Mouse (Mus musculus) gastrocnemius, adult 8-10 months (tissue): ENCODE results near the gene Nme4. TPM values are rescaled to one million over a fixed set of nuclear protein-coding genes. Genes with fewer than 3 reads are reported as not detected.

Experiments used
- DNase-seq, 2 experiments: peaks; one replicate each; pipeline ENCODE4 v3.0.0; 2022; ENCODE audit warnings: low spot score in 2 of 2
- total RNA-seq, 4 experiments: library from RNA; stranded (reverse); gene quantifications; 2 replicates each; pipeline ENCODE4 v1.2.4; 2022

The Nme4 gene
- total RNA-seq, 4 experiments from 2014 or later, result 1.9 to 4.0 (median 2.8) TPM

DNA sequence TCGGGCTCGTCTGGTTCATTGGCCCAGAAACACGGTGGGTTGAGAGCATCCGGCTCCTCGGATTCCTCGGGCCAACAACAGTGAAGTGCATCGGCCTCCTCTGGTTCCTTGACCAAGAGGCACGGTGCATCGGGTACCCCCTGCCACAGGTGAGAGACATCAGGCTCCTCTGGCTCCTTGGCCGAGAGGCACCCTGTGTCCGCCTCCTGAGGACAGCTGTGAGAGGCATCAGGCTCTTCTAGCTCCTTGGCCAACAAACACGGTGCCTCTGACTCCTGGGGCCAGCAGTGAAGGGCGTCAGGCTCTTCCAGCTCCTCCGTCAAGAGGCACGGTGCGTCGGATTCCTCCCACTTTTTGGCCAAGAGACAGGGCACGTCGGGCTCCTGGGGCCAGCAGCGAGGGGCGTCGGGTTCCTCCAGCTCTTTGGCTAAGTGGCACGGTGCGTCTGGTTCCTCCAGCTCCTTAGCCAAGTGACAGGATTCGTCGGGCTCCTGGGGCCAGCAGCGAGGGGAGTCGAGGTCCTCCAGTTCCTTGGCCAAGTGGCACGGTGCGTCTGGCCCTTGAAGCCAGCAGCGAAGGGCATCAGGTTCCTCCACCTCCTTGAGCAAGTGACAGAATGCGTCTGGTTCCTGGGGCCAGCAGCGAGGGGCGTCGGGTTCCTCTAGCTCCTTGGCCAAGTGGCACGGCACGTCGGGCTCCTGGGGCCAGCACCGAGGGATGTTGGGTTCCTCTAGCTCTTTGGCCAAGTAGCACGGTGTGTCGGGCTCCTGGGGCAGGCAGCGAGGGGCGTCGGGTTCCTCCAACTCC, 27.2 kb downstream of the Nme4 start:
- DNase-seq, result peak; percentile 65 to 70

- no peak for DNase-seq
These were observed 28.8 kb downstream of the Nme4 start for GRCm38 (mm10) chr17:26066488-26067020.

GRCm38 (mm10) chr17:26064916-26065315, 30.5 kb downstream of the Nme4 start:
- no peak for DNase-seq

GRCm38 (mm10) chr17:26057787-26058567, 37.4 kb downstream of the Nme4 start:
- no peak for DNase-seq

- no peak for DNase-seq
These were observed 38.1 kb downstream of the Nme4 start for GRCm38 (mm10) chr17:26057278-26057677.

GRCm38 (mm10) chr17:26055164-26055563, 40.2 kb downstream of the Nme4 start:
- DNase-seq, result no peak

- DNase-seq, result peak in 1 of 2 experiments; percentile 24
These were observed 41.1 kb downstream of the Nme4 start for GRCm38 (mm10) chr17:26054133-26054845.

DNA sequence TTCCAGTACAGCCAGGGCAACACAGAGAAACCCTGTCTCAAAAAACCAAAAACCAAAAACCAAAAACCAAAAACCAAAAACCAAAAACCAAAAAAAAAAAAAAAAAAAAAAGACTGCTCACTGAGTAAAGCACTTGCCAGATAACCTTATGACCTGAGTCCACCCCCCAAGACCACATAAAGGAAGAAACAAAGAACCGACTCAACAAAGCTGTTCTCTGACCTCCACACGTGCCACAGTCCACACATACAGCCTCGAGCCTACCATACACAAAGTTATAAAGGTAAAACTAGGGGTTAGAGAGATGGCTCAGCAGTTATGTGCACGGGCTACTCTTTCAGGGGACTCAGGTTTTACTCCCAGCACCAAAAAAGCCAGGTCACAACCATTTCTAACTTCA, 42.7 kb downstream of the Nme4 start:
- no peak for DNase-seq

- DNase-seq, result no peak
These were observed 43.3 kb downstream of the Nme4 start for GRCm38 (mm10) chr17:26052074-26052473.

DNA sequence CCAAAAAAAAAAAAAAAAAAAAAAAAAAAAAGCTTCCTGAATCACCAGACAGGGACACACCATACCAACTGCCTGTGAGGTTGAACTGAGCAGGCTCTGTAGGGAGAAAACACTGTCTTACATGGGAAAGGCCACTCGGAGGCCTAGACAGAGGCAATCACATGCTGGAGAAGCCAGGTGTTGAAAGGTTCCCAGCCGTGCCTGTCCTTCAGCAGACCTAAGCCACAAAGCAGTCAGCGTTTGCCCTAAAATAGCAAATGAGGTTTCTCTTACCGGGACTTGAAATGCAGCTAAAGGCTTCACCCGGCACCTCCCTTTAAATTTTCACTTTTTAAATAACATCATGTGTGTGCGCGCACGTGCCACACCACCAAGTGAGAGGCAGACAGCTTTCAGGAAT, 47.3 kb downstream of the Nme4 start:
- no peak for DNase-seq

- DNase-seq, result no peak
These were observed 49.0 kb downstream of the Nme4 start for GRCm38 (mm10) chr17:26046253-26046997.

DNA sequence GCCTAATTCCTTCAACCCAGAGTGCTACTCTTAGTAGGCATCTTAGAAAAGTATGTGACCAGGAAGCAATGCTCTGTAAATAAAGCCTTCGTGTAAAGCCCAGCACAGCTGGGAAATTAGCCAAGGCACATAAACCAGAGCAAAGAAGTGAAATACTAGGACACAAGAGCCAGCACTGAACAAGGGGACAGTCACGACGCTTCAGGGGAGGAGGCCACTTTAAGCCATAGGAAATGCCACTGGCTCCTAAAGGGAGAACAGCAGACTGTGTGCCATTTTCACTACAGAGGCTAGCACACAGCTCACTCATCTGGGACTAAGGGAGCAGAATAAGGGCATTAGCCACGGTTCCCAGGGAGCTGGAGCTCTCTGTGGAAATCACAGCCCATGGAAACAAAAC, 50.1 kb downstream of the Nme4 start:
- no peak for DNase-seq

DNA sequence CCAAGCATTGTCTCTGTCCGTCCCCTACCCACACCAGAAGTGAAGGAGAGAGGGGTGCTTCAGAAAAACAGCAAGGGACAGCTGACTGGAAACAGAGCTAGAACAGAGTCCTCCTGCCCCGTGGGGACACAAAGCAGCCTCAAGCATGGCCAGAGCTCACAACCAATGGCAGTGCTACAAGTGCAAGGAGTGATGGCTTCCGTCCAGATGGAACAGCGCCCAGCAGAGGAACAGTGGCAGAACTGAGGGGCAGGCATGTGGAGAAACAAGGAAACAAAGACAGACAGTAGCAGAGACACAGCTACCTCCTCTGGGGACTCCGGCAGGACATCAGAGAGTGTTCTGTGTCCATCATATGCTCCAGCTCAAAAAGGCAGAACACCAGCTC, 52.2 kb downstream of the Nme4 start:
- DNase-seq, result no peak

GRCm38 (mm10) chr17:26042599-26043248, 52.7 kb downstream of the Nme4 start:
- no peak for DNase-seq

Other genes with a start within 250 kb of the Nme4 start
- 1 to 10 TPM in 1 of 4 experiments, under 1 TPM in 3; 0.36 to 1.6 (median 0.84) TPM for gene Wdr90, start 234.1 kb downstream of the Nme4 start, total RNA-seq
- gene Mcrip2, start 226.8 kb downstream of the Nme4 start, total RNA-seq, result 100 to 1,000 TPM in 1 of 4 experiments, 10 to 100 TPM in 3; 87.4 to 108 (median 92.5) TPM
- 10 to 100 TPM; 27.4 to 42.1 (median 31.3) TPM for gene Mettl26, start 220.5 kb downstream of the Nme4 start, total RNA-seq
- gene Wfikkn1, start 214.7 kb downstream of the Nme4 start, total RNA-seq, result under 1 TPM; 0.15 to 0.62 (median 0.38) TPM
- 10 to 100 TPM in 3 of 4 experiments, 1 to 10 TPM in 1; 7.9 to 13.3 (median 12.7) TPM for gene Rab40c, start 175.9 kb downstream of the Nme4 start, total RNA-seq
- 10 to 100 TPM; 18.1 to 21.0 (median 18.8) TPM for gene Pigq, start 150.7 kb downstream of the Nme4 start, total RNA-seq
- not detected for gene Nhlrc4, start 150.6 kb downstream of the Nme4 start, total RNA-seq
- not detected for gene A930017K11Rik, start 143.0 kb downstream of the Nme4 start, total RNA-seq
- 1 to 10 TPM; 2.9 to 5.0 (median 4.1) TPM for gene Capn15, start 109.8 kb downstream of the Nme4 start, total RNA-seq
- gene Rab11fip3, start 26.0 kb downstream of the Nme4 start, total RNA-seq, result 10 to 100 TPM; 71.4 to 85.9 (median 78.5) TPM
- gene Decr2, start 5.3 kb downstream of the Nme4 start, total RNA-seq, result 1 to 10 TPM; 2.8 to 4.2 (median 2.8) TPM
- gene Tmem8, start 17.7 kb upstream of the Nme4 start, total RNA-seq, result 1 to 10 TPM; 2.6 to 4.1 (median 3.4) TPM
- 10 to 100 TPM; 62.7 to 72.1 (median 67.6) TPM for gene Mrpl28, start 27.9 kb upstream of the Nme4 start, total RNA-seq
- gene Axin1, start 43.1 kb upstream of the Nme4 start, total RNA-seq, result 10 to 100 TPM; 15.4 to 19.8 (median 17.7) TPM
- not detected for gene Pdia2, start 103.5 kb upstream of the Nme4 start, total RNA-seq
- under 1 TPM; 0.19 to 0.97 (median 0.45) TPM for gene Rgs11, start 107.3 kb upstream of the Nme4 start, total RNA-seq
- under 1 TPM; 0.48 to 0.97 (median 0.70) TPM for gene Arhgdig, start 112.2 kb upstream of the Nme4 start, total RNA-seq
- gene Fam234a, start 148.6 kb upstream of the Nme4 start, total RNA-seq, result 10 to 100 TPM; 71.5 to 95.3 (median 87.8) TPM
- gene Luc7l, start 157.3 kb upstream of the Nme4 start, total RNA-seq, result 10 to 100 TPM in 3 of 4 experiments, 1 to 10 TPM in 1; 7.1 to 12.7 (median 11.2) TPM